In the genomic region with DNA sequence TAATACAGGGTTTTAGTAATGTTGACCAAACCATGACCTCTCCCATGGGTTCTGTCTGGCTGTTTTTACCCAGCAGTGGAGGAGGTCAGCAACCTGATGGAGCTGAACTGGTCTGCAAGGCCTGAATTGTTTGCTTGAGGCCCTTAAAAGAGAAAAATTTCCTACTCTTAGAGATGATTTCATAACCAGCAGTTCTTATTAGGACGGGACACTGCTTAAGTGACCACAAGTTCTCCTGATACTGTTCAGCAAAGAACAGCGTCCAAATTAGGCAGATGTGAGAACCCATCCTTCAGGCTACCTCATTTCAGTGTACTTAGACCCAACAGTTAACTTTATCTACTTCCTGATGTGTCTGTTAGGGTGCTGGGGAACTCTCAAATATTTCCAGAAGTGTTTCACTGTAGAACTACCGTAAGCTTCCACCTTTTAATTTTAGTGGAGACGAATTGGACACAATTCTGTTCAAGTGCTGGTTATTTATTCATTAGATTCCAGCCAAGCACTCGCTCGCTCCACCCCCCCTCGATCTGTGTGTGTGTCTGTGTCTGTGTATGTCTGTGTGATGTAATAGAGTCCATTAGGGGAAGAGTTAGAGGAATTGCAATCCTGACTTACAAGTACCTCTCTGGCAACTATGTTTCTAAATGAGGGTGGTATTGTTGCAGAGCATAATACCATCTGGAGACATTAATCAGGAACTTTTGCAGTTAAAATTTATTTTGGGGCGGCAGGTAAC, we compare ENCODE assay signal across 26 mouse cellular contexts. TPM values are rescaled to one million over a fixed set of nuclear protein-coding genes. Genes with fewer than 3 reads are reported as not detected.
DNase-seq lines count a peak whose midpoint lies in the region; ATAC-seq and TF ChIP-seq lines count a peak whose summit lies in the region.
"Had no signal": no experiment of that assay in that cellular context is flagged by ENCODE, and none has a peak within 500 bp of the region (broad histone marks: within the 10 kb centered on the region; RNA-seq: fewer than 3 reads in every experiment).

No protein-coding gene starts in this region.

- peak; percentile 58 for DNase-seq in lung, postnatal 0 days (ENCODE audit: low spot score)
- no peak for DNase-seq in lung, postnatal 14 days
- DNase-seq in cerebellum, adult 11 months, result no peak
- no peak for DNase-seq in ovary, adult 18-20 months (ENCODE audit: low spot score)
- DNase-seq: adrenal gland, adult 8-10 months; cerebellum, adult 11-12 months; cerebellum, postnatal 10 days; gastrocnemius, postnatal 10 days; heart, postnatal 14 days; kidney, adult 18-20 months; layer of hippocampus, adult 9-11 months had no signal

- WGBS in lung, postnatal 0 days, result 55% methylated on average over 8 of the region's 8 CpGs
- WGBS in macrophage (ENCODE audit: missing documents), result 49% methylated on average over 8 of the region's 8 CpGs

- H3K4me1 ChIP-seq in lung, postnatal 0 days (ENCODE audit: insufficient read depth, low read depth, low read length), result no peaks in the 10 kb centered on the region
- H3K4me1 ChIP-seq: liver, embryonic 15.5 days; neural tube, embryonic 12.5 days had no signal

- no peak for TF ChIP-seq CTCF in lung, postnatal 0 days (IDR thresholded peaks at IDR 0.05)

- H3K27me3 ChIP-seq in lung, postnatal 0 days (replicated peaks; ENCODE audit: insufficient read depth, low read length), result no peaks in the 10 kb centered on the region
- H3K27me3 ChIP-seq: CH12.LX; embryonic facial prominence, embryonic 15.5 days; forebrain, embryonic 13.5 days; limb, embryonic 15.5 days; liver, embryonic 15.5 days; neural tube, embryonic 12.5 days; stomach, embryonic 15.5 days had no signal

- no peak overlapping the region for H3K4me2 ChIP-seq in lung, postnatal 0 days (replicated peaks; ENCODE audit: low read depth, low read length)
- H3K4me2 ChIP-seq: embryonic facial prominence, embryonic 15.5 days; forebrain, embryonic 13.5 days; limb, embryonic 15.5 days; liver, embryonic 15.5 days; neural tube, embryonic 12.5 days; stomach, embryonic 15.5 days had no signal

- no peak for TF ChIP-seq EP300 in lung, postnatal 0 days (IDR thresholded peaks at IDR 0.05)

- H3K27ac ChIP-seq in lung, postnatal 0 days (ENCODE audit: low read length), result 0 out of 2 replicates have a peak overlapping the region, but pooled peaks have one; percentile 26
- H3K27ac ChIP-seq in macrophage, result peak overlapping the region; percentile 58
- H3K27ac ChIP-seq: embryonic facial prominence, embryonic 10.5 days; embryonic facial prominence, embryonic 15.5 days; forebrain, embryonic 13.5 days; kidney, postnatal 0 days; limb, embryonic 10.5 days; limb, embryonic 15.5 days; liver, embryonic 15.5 days; midbrain, embryonic 10.5 days; neural tube, embryonic 12.5 days; stomach, embryonic 15.5 days had no signal

- no peaks in the 10 kb centered on the region for H3K9me3 ChIP-seq in lung, postnatal 0 days (ENCODE audit: low read length)
- H3K9me3 ChIP-seq: embryonic facial prominence, embryonic 10.5 days; embryonic facial prominence, embryonic 15.5 days; limb, embryonic 10.5 days; limb, embryonic 15.5 days; liver, embryonic 15.5 days; midbrain, embryonic 10.5 days; neural tube, embryonic 12.5 days; stomach, embryonic 15.5 days had no signal

- no peak overlapping the region for H3K9ac ChIP-seq in lung, postnatal 0 days (replicated peaks; ENCODE audit: low read depth)
- H3K9ac ChIP-seq: embryonic facial prominence, embryonic 15.5 days; forebrain, embryonic 13.5 days; limb, embryonic 15.5 days; liver, embryonic 15.5 days; neural tube, embryonic 12.5 days; stomach, embryonic 15.5 days had no signal

- no peak overlapping the region for H3K4me3 ChIP-seq in lung, postnatal 0 days (ENCODE audit: low read depth, low read length)
- H3K4me3 ChIP-seq in macrophage (ENCODE audit: inconsistent target), result no peak overlapping the region
- H3K4me3 ChIP-seq: embryonic facial prominence, embryonic 10.5 days; embryonic facial prominence, embryonic 15.5 days; forebrain, embryonic 13.5 days; limb, embryonic 10.5 days; limb, embryonic 15.5 days; liver, embryonic 15.5 days; midbrain, embryonic 10.5 days; myocyte; neural tube, embryonic 12.5 days; stomach, embryonic 15.5 days had no signal

- peak; percentile 67 for ATAC-seq in lung, postnatal 0 days
- ATAC-seq in hematopoietic stem cell, adult 5-6 weeks (replicated peaks in 1 of 2; ENCODE audit: insufficient read depth in 1 of 2, low FRiP score in 2 of 2, low TSS enrichment in 1 of 2, low read depth in 1 of 2, poor library complexity in 2 of 2, severe bottlenecking in 2 of 2), result peak; percentile 13 to 25; a peak in 1 of 4 replicates
- ATAC-seq: forebrain, embryonic 13.5 days; hindbrain, embryonic 16.5 days had no signal

- no peaks in the 10 kb centered on the region for H3K36me3 ChIP-seq in lung, postnatal 0 days (ENCODE audit: insufficient read depth, low read length)
- no peaks in the 10 kb centered on the region for H3K36me3 ChIP-seq in macrophage (ENCODE audit: inconsistent target)
- H3K36me3 ChIP-seq: embryonic facial prominence, embryonic 10.5 days; embryonic facial prominence, embryonic 15.5 days; limb, embryonic 10.5 days; limb, embryonic 15.5 days; liver, embryonic 15.5 days; midbrain, embryonic 10.5 days; neural tube, embryonic 12.5 days; stomach, embryonic 15.5 days had no signal

- peaks cover 96% of the 10 kb centered on the region for H3K79me2 ChIP-seq in macrophage (ENCODE audit: inconsistent target)

RNA-seq across cellular contexts. Expression of a gene that starts 17.4 kb away (rescaled TPM):
- polyA plus RNA-seq in lung, postnatal 0 days (2015; fragmentation: Nextera tagmentation; extraction: Ambion mirVana), result 3.5 and 4.0 TPM in 2 replicates
- 38.4 and 39.1 TPM in 2 replicates for total RNA-seq in hematopoietic stem cell, adult 5-6 weeks (2017)
- total RNA-seq in macrophage (2018; cell fraction: chromatin; rRNA removed), result 100 to 1,000 TPM in 18 of 26 experiments, 10 to 100 TPM in 8; 20.4 to 211 (median 116) TPM
- 10 to 100 TPM; 23.6 to 59.8 (median 37.0) TPM for total RNA-seq in macrophage (2018; cell fraction: cytosol; rRNA removed)
- 100 to 1,000 TPM in 3 of 26 experiments, 10 to 100 TPM in 23; 30.1 to 157 (median 70.9) TPM for total RNA-seq in macrophage (2018; cell fraction: nucleus; rRNA removed)
- 23.8 to 56.9 TPM (median 29.7 TPM) in 3 replicates for polyA plus RNA-seq in macrophage (2018)
